Mouse (Mus musculus): ENCODE measurements around the gene Nell1.
"Not testable (repeated sequence)": the region's sequence is repeated elsewhere in the genome, so short reads cannot be mapped to it uniquely, and the experiment has no call there.

Nell1 gene

DNA sequence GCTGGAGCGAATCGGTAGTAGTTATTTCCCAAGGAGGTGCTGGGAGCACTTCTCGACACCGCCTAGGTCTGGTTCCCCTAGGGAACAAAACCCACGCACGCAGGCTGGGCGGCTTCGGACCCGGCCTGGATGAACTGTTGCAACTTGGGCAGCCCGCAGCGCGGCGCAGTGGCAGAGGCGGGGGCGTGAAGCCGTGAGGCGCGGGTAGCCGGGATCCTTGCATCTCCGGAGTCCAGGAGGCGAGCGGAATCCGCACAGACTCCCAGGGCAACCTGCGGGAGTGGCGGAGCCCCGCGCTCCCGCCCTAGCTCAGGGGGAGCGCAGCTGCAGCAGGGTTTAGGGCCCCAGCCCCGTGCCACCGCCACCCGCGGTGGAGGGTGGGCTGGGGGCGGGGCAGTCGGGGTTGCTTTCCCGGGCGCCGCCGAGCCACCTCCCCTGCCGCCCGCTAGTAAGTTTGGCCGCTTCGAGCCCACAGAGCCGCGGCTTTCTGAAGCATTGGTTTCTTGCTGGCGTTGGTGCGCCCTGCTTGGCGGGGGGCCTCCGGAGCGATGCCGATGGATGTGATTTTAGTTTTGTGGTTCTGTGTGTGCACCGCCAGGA, at the start of gene Nell1:
Nell1 (plus strand) TSS at position 24 of the 600 bp plus-strand sequence.
- DNase-seq (ENCODE audit: low spot score): no peak

DNA sequence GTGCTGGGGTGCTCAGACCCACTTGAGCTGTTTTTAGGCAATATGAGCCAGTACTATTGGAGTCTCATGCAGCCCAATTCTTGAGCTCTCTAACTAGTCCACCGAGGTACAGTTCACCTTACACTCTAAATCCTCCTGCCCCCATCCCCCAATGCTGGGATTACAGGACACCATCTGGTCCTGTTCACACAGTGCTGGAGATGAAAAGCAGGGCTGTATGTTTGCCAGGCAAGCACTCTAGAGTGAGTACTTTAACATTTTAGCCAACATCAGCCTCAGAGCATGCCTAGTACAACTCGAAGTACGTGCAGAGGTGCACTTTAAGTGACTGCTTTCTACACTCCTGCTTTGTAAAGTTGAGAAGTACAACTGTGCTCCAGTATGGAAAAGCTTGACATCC, 46.1 kb upstream of the Nell1 start:
- no peak for DNase-seq (ENCODE audit: low spot score)

DNA sequence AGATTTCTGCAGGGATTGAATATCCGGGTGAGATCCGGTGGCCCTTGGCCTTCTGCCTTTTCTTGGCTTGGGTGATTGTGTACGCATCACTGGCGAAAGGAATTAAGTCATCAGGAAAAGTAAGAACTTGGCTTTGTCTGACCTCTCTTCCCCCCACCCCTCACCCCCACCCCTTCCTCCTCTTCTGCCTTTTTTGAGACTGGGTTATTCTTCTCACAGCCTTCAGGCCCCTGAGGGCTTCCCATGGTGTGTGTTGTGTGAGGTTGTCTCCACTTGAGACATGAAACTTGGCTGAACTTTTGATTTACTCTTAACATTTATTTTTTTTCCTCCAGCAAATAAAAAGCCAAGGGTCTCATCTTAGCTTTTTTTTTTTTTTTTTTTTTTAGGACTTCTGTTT, 44.7 kb upstream of the Nell1 start:
- DNase-seq (ENCODE audit: low spot score): no peak

DNA sequence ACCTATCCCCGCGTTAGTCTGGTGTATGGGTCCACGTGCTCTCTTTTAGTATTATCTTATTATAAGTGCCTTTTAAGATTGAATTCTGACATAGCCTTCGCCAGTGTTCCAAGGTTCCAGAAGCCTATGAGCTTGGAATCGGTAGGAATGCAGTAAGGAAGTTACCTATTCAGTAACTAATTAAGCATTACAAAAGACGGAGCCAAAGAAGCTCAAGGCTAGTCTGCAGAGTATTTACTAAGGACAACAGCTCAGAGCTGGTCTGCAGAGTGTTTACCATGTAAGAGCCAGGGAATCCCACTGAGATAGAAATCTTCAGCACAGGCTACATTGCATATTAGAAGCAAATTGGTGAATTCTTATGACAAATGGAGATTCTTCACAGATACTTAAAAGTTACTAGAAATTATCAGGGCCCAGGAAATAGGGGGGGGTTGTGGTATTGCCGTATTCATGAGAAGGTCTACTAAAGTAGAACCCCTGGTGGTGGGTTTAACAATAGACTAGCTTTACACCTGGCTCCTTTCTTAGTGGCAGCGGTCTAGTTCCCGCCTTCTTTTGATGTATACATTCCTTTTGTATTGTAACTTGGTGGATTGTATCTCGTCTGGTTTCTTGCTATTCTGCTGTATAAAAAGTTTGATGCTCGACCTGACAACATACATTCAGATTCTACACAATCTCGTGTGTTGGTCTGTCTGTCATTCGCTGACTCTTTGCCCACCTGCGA, 41.1 kb upstream of the Nell1 start:
- DNase-seq (ENCODE audit: low spot score): not testable (repeated sequence)

DNA sequence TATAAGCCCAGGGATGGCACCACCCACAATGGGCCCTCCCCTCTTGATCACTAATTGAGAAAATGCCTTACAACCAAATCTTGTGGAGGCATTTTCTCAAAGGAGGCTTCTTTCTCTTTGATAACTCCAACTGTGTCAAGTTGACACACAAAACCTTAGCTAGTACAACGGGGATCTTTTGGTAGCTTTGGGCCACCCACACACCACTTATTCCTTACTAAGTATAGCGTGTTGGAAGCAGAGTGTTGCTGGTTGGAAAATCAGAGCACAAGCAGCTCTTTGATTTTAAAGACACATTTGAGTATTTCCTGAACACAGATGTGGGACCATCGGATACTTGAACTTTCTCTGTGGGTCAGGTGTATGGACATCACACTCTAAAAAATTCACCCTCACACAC, 37.8 kb upstream of the Nell1 start:
- DNase-seq (ENCODE audit: low spot score): no peak

DNA sequence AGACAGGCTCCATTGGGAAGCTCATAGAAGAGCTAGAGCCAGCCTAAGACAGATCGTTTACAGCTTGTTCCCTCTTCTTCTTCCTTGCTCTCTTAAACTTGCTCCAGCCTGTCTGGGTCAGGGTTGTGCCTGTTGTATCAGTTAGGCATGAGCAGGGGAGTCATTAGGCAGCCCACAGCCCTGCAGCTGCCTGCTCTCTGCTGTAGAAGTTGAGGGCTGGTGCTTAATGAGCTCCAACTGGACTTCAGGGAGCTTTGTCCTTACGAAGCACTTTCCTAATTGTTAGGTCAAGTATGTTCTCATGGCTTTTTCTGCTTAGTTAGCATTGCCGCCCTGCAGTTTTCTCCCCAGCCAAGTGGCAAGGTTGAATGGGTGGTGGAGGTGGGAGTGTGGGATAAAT, 32.6 kb upstream of the Nell1 start:
- DNase-seq (ENCODE audit: low spot score): no peak

DNA sequence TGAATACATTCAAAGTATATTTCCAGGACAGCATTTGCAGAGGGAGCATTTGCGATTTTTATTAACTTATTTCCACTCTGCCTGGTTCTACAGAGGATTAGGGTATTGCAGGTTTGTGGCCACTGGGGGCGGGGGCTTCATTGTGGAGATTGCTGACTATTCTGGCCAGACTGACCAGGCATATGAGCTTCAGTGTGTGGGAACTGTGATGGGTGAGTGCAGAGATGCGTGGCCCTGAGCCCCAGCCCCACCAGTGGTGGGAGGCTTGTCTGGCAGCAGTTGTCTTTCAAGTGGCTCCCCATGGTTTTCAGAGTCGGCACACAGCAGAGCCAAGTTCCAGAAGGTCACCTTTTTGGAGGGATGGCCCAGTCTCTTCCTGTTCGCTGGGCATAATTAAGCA, 32.2 kb upstream of the Nell1 start:
- DNase-seq (ENCODE audit: low spot score): no peak

DNA sequence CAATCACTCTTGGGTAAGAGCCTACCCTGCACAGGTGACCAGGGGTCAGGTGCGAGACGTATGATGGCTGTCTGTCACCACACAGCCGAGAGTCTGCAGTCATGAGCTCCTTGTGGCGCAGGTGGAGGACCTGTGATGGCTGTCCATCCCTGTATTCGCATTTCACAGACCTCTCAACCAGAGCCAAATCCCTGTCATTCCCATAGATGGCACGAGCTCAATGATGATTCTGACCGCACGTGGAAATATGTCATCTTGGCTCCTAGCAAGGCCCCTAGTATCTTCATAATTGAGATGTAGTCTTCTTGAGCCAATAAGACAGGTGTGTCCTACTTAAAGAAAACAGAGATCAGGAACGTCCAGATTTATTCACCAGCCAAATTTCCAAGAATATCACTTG, 28.0 kb upstream of the Nell1 start:
- no peak for DNase-seq (ENCODE audit: low spot score)

DNA sequence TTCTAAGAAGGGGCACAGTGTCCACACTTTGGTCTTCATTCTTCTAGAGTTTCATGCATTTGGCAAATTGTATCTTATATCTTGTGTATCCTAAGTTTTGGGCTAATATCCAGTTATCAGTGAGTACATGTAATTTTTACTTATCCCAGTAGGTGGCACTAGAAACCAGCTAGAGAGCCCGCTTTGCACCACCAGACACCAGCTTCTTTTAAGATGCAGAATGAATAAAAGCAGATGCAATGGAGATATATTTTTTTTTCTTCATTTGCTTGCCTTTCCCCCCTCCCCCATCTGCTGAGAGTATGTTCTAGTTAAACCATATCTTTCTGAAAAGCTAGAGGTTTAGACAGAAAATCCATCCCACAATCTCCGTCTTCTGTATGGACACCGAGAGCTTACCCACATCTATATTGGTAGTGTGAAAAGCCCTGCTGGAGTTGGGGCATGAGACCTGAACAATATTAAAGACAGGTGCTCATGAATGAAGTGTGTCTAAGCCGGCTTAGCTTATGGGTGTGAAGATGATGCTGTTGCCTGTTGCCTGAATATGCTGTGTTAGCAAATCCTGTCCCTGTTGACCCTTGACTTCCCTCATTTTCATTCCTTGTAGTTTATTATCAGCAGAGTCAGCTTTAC, 21.0 kb upstream of the Nell1 start:
- DNase-seq (ENCODE audit: low spot score): no peak

DNA sequence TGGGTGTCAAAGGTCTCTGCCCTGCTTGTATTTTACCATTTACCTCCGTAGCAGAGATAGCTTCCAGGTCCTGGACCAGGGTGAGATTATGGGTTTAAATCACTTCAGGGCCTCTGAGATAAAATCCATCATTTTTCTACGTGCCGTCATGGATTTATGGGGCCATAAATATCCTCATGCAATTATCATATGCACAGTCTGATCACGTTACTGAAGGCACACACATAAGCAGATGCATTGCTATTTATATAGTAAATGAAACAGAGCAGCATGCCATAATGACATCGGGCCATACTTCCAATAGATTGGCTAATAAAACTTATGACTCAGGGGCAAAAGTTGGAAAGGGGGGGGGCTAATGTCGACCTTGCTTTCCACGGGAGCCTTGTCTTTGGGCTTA, 19.8 kb upstream of the Nell1 start:
- no peak for DNase-seq (ENCODE audit: low spot score)

DNA sequence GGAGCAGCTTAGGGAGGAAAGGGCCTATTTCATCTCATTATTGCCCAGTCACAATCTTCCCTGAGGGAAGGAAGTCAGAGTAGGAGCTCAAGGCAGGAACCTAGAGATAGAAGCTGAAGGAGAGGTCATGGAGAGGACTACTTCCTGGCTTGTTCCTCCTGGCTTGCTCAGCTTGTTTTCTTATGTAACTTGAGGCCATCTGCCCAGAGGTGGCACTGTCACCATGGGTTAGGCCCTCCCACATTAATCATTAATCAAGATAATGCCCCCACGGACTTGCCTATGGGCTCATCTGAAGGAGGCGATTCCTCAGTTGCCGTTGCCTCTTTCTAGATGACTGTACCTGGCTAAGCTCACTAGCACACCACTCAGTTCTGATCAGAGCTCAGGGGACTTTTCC, 17.5 kb upstream of the Nell1 start:
- DNase-seq (ENCODE audit: low spot score): no peak

DNA sequence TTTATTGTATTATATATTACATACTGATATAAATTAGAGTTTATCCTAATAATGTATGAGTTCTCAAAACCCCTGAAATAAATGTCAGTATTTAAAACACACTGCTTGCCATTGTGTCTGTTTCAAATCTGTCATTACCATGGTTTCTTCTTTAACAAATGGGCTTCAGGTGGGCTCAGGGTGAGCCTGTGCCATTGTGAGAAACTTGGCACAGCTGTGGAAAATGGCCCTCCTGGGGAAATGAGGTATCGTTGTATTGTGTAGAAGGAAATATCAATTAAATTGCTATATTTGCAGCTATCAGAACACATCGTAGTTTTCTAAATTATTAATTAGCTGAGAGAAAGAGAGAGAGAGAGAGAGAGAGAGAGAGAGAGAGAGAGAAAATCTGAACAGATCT, 10.9 kb upstream of the Nell1 start:
- no peak for DNase-seq (ENCODE audit: low spot score)

DNA sequence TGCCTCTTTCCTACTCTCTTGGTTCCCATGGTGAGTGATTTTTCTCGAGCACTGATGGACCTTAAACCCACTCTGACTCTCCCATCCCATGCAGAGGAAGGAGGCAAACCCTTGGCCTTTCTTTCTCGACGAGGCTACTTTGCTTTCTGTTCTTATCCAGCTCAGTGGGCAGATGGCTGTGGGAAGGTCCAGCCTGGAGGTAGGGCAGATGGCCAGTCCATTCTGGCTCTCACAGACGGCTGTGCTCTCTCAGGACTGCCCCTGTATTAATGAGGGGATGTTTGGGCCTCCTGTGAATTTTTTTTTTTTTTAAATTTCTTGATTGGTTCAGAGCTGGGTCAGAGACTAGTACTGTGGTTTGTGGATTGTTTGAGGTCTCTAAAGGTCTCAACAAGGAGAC, 5.1 kb upstream of the Nell1 start:
- no peak for DNase-seq (ENCODE audit: low spot score)

DNA sequence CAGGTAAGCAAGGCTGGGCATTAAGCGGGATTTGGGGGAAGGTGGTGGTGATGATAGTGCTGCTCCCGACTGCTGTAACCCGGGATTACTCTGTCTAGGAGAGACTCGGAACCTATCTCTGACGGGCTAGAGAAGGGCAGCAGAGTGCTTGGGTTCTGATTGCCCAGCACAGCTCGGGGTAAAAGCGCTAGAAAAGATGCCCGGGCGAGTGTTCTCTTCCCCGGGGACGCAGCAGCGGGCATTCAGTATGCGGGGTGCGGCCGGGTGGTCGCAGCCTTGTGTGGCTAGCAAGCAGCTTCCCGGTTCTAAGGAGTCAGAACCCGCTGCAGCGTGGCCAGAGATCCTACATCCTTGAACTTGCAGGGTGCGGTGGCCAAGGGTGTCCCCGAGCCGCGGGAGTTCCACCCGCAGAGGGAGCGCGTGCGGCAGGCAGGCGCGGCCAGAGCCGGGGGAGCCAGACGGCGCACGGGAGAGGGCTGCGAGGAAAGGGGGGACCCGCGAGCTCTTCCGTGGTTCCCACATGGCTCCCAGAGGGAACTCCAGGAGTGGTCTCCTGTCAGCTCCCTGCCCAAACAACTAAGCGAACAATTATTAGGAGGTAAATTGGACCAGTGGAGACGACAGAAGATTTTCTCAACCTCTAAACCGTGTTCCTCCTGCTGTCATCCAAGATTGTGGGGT, 917 bp downstream of the Nell1 start:
- no peak for DNase-seq (ENCODE audit: low spot score)

DNA sequence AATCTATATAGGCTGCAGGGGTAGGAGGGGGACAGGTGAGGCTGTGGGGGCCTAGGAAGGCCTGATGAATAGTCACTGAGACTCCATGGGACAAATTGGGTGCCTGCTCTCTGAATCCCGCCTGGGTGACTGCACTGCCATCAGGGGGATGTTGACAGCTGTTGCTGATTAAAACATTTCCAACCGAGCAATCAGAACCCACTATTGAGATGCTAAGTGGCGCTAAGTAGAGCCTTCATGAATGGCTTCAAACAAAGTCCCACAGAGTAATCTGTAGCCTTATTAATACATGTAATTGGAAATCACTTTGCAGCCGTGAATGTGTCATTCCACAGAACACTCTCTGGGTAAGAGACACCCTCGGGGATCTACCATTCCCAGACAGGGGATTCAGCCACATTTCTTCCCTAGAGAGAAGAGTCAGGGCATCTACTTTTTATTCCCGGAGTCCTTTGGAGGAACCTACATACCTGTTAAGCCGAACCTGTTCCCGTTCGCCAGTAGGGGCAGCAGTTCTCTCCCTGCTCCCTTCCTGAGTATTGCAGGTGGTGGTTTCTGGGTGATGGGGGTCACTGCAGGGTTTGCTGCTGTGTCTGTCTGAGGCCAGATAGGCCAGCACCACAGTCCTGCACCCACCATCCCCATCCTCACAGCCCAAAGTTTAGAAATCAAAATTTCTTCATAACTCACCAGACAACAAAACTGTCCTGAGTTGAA, 7.0 kb downstream of the Nell1 start:
- DNase-seq (ENCODE audit: low spot score): no peak

DNA sequence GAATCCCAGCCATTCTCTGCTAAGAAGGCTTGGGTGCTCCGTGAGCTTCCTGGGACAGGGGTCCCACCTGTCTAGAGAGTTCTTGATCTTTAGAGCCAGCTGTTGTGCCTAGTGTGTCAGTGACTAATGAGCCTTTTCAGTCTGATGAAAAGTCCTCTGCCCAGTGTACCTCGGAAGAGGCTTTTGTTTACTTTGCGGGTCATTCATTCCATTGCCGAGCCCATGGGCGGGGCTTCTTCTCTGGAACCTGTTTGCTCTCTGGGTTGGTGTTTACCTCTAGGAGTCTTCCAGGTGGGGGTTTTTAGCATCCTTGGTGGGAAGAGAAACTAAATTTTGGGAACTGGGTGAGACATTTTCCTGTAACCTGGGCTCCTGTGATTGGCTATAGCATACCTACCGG, 10.0 kb downstream of the Nell1 start:
- DNase-seq (ENCODE audit: low spot score): no peak

DNA sequence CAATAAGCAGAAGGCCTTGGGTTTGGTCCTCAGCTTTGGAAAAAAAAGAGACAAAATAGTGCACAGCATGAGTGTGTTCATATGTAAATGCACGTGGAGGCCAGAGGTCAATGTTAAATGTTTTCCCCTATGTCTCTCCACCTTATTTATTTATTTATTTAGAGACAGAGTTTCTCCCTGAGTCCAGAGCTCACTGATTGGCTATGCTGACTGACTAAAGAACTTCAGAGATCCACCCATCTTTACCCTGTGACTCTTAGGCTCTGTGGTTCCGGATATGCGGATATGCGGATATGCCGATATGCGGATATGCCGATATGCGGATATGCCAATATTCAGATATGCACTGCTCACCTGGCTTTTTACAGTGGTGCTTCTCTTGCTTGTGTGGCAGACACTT, 11.3 kb downstream of the Nell1 start:
- DNase-seq (ENCODE audit: low spot score): no peak

DNA sequence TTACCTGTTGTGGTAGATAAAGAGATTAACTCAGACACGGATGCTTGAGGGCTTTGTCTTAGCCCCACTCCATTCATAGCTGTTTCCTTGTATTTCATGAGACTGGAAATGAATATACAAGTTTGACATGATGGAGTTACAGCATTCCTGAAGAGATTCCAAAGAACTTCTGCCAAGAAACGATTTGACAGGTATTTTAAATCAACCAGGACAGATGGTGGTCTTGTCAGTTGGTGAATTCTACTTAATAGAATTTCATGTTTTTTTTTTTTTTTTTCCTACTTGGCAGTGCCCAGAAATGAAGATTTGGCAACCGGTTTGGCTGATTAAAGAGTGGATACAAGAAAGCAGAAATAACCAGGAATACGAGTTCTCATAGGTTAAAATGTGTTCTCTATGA, 24.7 kb downstream of the Nell1 start:
- no peak for DNase-seq (ENCODE audit: low spot score)

DNA sequence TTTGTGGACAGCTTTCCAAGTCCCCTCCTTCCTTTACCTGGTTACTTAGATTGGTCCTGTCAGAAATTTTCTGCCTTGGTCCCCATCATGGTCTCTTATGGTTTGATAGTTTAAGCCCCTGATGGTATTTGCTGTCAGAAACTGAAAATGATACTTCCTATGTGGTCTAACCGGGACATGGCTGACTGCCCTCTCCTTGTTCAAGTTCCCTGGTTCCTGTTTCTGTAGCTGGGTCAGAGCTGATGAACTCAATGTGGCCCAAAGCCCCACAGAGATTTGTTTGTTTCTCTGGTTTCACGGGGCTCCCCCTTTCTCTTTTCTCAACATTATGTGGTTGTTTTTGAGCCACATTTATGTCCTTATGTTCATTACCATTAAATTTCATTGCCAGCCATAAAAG, 30.6 kb downstream of the Nell1 start:
- DNase-seq (ENCODE audit: low spot score): no peak

DNA sequence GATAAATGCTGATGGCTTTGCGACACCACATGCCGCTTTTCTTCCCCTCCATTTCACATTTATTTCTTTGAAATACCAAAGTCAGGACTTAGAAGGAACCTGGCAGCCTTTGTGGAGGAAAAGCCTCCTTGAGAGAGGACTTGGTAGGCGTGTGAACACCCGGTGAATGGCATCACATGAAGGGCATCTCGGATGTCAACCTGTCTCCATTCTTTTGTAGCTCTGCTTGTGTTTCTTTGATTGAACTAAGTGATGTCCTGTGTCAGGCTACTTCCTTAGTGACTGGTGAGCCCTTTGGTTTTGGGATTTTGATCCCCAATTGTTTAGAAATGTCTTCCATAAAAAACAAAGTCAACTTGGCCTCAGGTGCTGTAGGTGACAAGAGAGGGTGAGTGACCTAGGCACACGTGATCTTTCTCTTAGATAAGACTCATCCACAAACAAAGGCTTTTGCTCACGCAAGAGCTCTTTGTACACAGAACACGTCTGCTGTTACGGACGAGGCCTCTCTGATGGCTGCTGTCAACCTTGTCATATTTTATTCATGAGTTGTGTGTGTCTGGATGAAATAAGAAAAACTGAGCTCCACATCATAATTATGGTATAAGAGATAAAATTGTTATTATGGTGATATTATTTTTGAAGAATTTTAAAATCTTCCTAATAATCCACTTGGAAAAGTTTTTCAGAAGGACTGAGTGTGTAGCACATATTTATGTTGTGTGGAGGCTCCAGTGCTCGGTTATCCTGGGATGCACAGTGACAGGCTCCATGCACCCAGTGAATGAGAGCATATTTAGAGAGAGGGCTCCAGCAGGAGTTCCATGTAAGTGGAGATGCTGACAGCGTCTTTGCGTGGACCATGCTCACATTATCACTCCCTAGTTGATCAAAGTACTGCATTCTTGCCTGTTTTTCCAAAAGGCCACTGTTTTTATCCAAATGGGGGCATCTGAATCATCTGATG, 60.8 kb downstream of the Nell1 start:
- DNase-seq (ENCODE audit: low spot score): no peak

DNA sequence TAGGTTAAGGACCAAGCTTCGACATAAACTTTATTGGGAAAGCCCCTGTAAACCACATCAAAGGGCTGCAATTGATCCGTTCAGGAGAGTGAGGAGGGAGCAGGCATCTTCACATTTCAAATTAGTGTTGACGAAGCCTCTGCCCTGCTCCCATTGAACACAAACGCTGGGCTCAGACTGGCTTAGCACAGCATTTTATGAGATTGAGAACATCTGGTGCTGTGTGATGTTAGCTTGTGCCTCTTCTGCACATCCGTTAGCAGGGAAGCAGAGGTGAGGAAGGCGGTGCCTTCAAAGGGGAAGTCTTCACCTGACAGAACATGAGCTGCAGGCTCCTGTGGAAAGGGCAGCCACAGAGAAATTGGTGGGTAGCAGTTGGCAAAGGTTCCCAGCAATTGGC, 66.4 kb downstream of the Nell1 start:
- no peak for DNase-seq (ENCODE audit: low spot score)

Data from urinary bladder, postnatal 25 days (tissue).